Mouse (Mus musculus): ENCODE results near the gene Fam98c.

GRCm38 (mm10) chr7:29146625-29147367, 9.2 kb downstream of the Fam98c start:
- TF ChIP-seq CTCF (IDR thresholded peaks at IDR 0.05; ENCODE audit: insufficient read depth, low read depth, low read length): no peak
- TF ChIP-seq POLR2A (IDR thresholded peaks at IDR 0.05; ENCODE audit: insufficient read depth, low read depth, low read length): no peak

Measured in olfactory bulb, adult 2 months (tissue).